In genomic region chr15:26849626-26850025, GRCm38 (mm10) we compare ENCODE assay signal across 23 mouse cellular contexts. TPM values are rescaled to one million over a fixed set of nuclear protein-coding genes. Genes with fewer than 3 reads are reported as not detected.
DNase-seq lines count a peak whose midpoint lies in the region; TF ChIP-seq lines count a peak whose summit lies in the region.
"Had no signal": no experiment of that assay in that cellular context is flagged by ENCODE, and none has a peak within 500 bp of the region (broad histone marks: within the 10 kb centered on the region; RNA-seq: fewer than 3 reads in every experiment).

No protein-coding gene starts in this region.

- H3K27ac ChIP-seq in heart, embryonic 10.5 days = no peak overlapping the region
- H3K27ac ChIP-seq in layer of hippocampus, adult 2 months = no peak overlapping the region
- H3K27ac ChIP-seq: embryonic facial prominence, embryonic 12.5 days; hindbrain, embryonic 12.5 days; left cerebral cortex, adult 2 months; liver, embryonic 12.5 days; macrophage; midbrain, embryonic 13.5 days; neural tube, embryonic 13.5 days; stomach, postnatal 0 days had no signal

- no peaks in the 10 kb centered on the region for H3K4me1 ChIP-seq in heart, embryonic 10.5 days
- H3K4me1 ChIP-seq: hindbrain, embryonic 12.5 days; liver, embryonic 12.5 days had no signal

- WGBS in heart, embryonic 10.5 days = 57% methylated on average over 1 of the region's 1 CpGs

- no peaks in the 10 kb centered on the region for H3K27me3 ChIP-seq in heart, embryonic 10.5 days (ENCODE audit: insufficient read depth, poor library complexity, severe bottlenecking)
- H3K27me3 ChIP-seq: embryonic facial prominence, embryonic 12.5 days; hindbrain, embryonic 12.5 days; liver, embryonic 12.5 days; midbrain, embryonic 13.5 days; neural tube, embryonic 13.5 days had no signal

- no peaks in the 10 kb centered on the region for H3K9me3 ChIP-seq in heart, embryonic 10.5 days
- H3K9me3 ChIP-seq: embryonic facial prominence, embryonic 12.5 days; hindbrain, embryonic 12.5 days; liver, embryonic 12.5 days; midbrain, embryonic 13.5 days; neural tube, embryonic 13.5 days had no signal

- H3K4me3 ChIP-seq in heart, embryonic 10.5 days = no peak overlapping the region
- no peak overlapping the region for H3K4me3 ChIP-seq in layer of hippocampus, adult 2 months
- H3K4me3 ChIP-seq: embryonic facial prominence, embryonic 12.5 days; hindbrain, embryonic 12.5 days; left cerebral cortex, adult 2 months; liver, embryonic 12.5 days; midbrain, embryonic 13.5 days; neural tube, embryonic 13.5 days had no signal

- 0 out of 2 replicates have a peak, but pooled peaks have one; percentile 13 for TF ChIP-seq CTCF in layer of hippocampus, adult 2 months (conservative IDR thresholded peaks at IDR 0.05)

- peak; percentile 29 for DNase-seq in gastrocnemius, postnatal 10 days
- DNase-seq in gastrocnemius, adult 8-10 months (ENCODE audit: low spot score in 2 of 2) = no peak
- peak; percentile 10 to 30 for DNase-seq in heart, postnatal 10 days
- DNase-seq in heart, embryonic 10.5 days (ENCODE audit: low spot score) = no peak
- DNase-seq in layer of hippocampus, adult 2 months (ENCODE audit: low spot score in 2 of 2) = no peak
- DNase-seq in layer of hippocampus, adult 11-12 months (ENCODE audit: low spot score) = no peak
- DNase-seq: cerebellum, adult 2 months; embryo, embryonic 11 days; kidney, adult 9 months; kidney, postnatal 14 days; liver, postnatal 0 days; lung, postnatal 10 days; right cerebral cortex, postnatal 4 days; thymus, postnatal 4 days had no signal

- no peaks in the 10 kb centered on the region for H3K36me3 ChIP-seq in heart, embryonic 10.5 days
- H3K36me3 ChIP-seq: embryonic facial prominence, embryonic 12.5 days; hindbrain, embryonic 12.5 days; liver, embryonic 12.5 days; midbrain, embryonic 13.5 days; neural tube, embryonic 13.5 days had no signal

- intact Hi-C loops in heart, postnatal 10 days (cut with DNase I) = no loop called here

RNA-seq across cellular contexts. Expression of gene Fbxl7, which starts 45.8 kb away (rescaled TPM):
- total RNA-seq in gastrocnemius, postnatal 10 days (2021) = 1 to 10 TPM; 5.4 to 8.1 TPM
- under 1 TPM; 0.63 to 0.80 (median 0.75) TPM for total RNA-seq in gastrocnemius, adult 8-10 months (2022)
- 1 to 10 TPM; 7.0 to 8.5 TPM for total RNA-seq in heart, postnatal 10 days (2021)
- polyA plus RNA-seq in heart, embryonic 10.5 days (2016; fragmentation: Nextera tagmentation; extraction: Ambion mirVana) = 8.2 and 14.5 TPM in 2 replicates
- total RNA-seq in layer of hippocampus, adult 2 months (2021) = 1 to 10 TPM; 7.0 to 9.0 TPM
- total RNA-seq: megakaryocyte-erythroid progenitor cell, adult 5-6 weeks had no signal
- polyA plus RNA-seq: macrophage had no signal

Comparison
In these comparisons a context has a peak if more than half of its experiments do, and no peak if none do; other contexts are left out.
1. DNase-seq: peak in gastrocnemius, postnatal 10 days (single experiment) and heart, postnatal 10 days (2 of 2); none in gastrocnemius, adult 8-10 months (0 of 2), heart, embryonic 10.5 days (single experiment), layer of hippocampus, adult 2 months (0 of 2) and layer of hippocampus, adult 11-12 months (single experiment).